Mouse (Mus musculus) ovary, postnatal 14 days (tissue): ENCODE data around the gene H2-Aa.
"Not testable (repeated sequence)": the region's sequence is repeated elsewhere in the genome, so short reads cannot be mapped to it uniquely, and the experiment has no call there.

Source experiments
- DNase-seq: peaks from one replicate; pipeline ENCODE4 v3.0.0; 2022; ENCODE audit warnings: low spot score

H2-Aa gene

DNA sequence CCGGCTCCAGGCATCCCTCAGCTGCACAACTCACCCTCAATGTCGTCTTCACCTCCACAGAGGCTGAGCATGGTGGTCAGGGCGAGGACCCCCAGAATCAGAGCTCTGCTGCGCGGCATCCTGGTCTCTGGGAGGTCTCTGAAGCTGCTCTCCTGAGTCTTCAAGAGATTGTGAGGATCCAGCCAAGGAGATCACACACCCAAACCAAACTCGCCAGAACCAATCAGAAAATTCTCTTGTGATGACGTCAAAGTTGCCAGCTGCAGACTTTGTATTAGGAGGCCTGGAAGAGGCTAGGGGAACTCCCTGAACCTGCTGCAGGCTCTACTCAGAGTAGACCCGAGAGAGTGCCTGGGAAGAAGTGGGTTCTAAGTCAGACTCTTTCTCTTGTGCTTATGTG, at the start of gene H2-Aa:
H2-Aa (minus strand) TSS at position 176 of the 400 bp plus-strand sequence.
- DNase-seq, result peak; percentile 87

DNA sequence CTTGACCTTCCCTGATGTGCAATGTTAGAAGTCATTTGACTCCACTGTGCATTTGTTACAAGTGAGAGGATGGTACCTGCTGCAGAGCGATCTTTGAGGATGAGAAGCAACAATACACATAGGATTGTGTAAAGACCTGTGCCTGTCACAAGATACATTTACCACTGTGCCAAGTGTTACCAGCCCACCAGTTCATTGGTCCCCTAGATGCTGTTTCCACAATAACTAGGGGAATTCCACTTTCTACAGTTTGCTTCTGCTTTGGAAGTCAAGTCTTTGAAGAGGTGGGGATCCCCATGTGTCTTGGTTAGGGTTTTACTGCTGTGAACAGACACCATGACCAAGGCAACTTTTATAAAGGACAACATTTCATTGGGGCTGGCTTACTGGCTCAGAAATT, 43.6 kb upstream of the H2-Aa start:
- DNase-seq, result no peak

- no peak for DNase-seq
These were observed 42.2 kb upstream of the H2-Aa start for GRCm38 (mm10) chr17:34329807-34330206.

DNA sequence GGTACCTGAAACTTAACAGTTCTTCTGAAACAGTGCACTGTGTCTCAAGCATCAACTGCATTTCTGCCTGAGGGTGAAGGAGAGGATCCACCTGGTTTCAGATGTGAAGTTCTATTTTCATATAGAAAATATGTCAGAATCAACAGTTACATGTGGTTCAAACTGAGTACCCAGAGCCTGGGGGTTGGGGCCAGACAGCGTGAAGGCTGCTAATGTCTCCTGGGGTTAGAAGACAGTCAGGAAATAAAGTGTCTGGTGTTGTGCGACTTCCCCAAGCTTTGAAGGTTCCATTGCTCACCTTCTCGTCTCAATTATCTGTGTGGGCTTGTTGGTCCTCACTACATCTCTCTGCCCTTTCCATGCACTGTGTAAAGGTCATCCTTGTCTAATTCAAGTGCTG, 38.8 kb upstream of the H2-Aa start:
- no peak for DNase-seq

- no peak for DNase-seq
These were observed 37.8 kb upstream of the H2-Aa start, which contains the start of gene H2-Eb2 for GRCm38 (mm10) chr17:34325436-34325835. Gene H2-Eb2 (plus strand): TSS chr17:34325665.

DNA sequence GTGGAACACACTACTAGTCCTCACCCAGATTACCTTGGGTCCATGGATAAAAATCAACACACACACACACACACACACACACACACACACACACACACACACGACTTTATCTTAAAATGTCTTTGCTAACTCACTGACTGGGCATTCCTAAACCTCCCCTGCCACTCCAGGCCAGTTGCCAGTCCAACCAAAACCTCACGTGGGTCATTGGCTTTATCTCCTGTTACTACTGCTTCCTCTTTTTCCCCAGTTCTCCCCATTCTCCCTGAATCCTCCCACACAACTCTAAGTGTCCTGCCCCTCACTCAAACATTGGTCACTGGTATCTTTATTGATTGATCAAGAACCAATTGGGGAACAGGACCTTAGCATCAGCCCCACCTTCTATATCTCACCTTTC, 29.7 kb upstream of the H2-Aa start:
- DNase-seq, result no peak

DNA sequence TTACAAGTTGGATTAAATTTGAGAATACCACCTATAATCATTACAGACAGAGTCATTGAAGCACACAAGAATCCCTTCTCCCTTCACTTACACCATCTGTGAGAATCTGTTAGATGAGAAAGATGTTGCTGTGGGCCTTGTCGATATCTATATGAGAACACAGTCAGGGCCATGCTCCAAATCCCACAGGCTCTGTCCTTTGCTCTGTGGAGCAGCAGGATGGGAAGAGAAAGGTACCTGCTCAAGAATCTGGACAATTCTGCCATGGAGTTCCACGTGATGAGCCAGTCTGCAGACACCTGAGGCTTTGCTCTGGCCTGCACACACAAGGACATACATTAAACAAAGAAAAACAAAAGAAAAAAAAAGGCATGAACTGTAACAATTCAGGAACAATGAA, 29.1 kb upstream of the H2-Aa start:
- no peak for DNase-seq

DNA sequence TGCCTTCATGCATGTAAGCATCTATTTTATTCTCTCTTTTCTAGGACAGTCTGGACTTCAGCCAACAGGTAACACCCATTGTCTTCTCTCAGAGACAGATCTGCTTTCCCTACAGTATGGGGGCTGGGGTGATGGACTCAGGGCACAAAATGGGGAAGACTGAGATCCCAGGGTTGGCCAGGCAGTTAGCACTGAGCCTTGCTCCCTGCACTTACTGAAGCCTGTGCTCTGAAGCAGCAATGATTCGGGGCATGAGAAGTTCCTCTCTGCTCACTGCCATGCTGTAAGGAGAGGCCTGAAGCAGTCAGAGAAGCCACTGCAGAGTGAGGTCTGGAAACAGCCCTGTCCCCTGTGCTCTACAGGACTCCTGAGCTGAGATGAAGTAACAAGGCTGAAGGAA, 27.9 kb upstream of the H2-Aa start:
- no peak for DNase-seq

GRCm38 (mm10) chr17:34314286-34314685, 26.7 kb upstream of the H2-Aa start:
- no peak for DNase-seq

DNA sequence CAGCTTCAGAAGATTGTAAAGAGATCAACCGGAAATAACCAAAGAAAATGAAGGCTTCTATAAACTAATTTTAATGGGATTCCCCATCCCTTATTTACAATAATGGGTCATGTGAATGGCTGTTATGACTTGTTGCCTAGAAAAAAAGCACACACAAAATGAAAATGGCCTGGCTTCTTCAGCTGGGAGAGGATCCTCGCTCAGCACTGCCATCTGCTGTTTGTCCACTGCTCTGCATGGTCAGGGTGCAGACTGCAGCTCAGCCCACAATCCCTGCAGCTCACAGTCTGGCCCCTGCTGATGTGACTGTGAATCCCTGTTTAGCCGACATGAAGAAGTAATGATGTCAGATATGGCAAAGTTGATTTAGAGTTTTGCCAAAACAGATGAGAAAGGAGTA, 25.8 kb upstream of the H2-Aa start:
- DNase-seq, result peak; percentile 74

DNA sequence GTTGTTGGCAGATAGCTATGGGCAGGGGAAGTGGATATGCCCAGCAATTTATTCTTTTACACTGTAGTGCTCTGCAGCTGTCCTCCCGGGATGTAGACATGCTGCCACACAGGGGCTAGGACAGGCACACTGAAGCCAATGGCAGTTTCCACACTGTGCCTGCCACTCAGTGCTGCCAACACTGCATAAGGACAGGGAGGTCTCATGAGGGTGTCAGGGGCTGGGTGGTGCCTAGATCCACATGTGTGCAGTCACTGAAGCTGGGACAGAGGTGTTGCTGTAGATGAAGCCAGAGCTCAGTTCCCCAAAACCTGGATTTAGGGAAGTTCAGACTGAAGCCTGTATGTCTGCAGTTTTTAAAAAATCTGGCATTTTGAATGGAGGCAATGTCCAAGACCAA, 24.6 kb upstream of the H2-Aa start:
- no peak for DNase-seq

- DNase-seq, result not testable (repeated sequence)
These were observed 22.9 kb upstream of the H2-Aa start for GRCm38 (mm10) chr17:34310526-34310925.

DNA sequence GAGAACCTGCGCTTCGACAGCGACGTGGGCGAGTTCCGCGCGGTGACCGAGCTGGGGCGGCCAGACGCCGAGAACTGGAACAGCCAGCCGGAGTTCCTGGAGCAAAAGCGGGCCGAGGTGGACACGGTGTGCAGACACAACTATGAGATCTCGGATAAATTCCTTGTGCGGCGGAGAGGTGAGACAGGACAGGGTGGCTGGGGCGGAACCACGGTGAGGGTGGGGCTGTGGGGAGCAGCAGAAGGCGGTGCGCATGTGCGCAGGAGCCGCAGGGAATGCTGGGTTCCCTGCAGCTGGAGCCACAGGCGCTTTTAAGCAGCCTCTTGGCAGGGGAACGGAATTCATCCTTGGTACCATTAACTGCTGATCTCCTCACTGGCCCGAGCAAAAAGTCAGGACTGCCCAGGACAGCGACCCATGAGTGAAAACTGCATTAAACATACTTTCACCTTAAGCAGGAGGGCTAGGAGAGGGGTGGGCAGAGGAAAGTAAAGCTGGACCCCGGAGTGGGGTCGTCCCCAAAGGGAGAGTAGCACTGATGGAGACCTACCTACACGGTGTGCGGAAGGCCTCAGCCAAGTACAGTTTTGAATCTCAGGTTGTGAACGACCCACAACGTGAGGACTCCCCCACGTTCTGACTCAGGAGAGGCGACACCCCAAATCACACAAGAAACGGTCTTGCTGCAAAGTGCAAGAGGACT, 22.2 kb upstream of the H2-Aa start:
- peak; percentile 44 for DNase-seq

DNA sequence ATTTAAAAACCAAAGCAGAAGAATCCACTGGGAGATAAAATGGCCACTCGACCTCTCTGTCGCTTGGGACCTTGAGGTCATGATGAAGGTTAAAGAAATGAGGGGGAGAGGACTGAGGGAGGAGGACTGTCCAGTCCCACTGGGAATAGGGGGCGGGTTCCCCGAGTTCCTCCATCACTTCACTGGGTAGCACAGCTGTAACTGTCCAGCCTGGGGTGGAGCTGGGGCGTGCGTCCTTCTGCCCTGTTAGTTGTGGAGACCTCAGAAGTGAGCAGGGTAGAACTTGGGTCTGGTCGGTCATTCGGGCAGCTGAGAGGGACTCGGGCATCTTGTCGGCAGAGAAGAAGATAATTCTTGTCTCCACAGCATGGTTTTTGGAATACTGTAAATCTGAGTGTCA, 21.6 kb upstream of the H2-Aa start:
- DNase-seq, result no peak

DNA sequence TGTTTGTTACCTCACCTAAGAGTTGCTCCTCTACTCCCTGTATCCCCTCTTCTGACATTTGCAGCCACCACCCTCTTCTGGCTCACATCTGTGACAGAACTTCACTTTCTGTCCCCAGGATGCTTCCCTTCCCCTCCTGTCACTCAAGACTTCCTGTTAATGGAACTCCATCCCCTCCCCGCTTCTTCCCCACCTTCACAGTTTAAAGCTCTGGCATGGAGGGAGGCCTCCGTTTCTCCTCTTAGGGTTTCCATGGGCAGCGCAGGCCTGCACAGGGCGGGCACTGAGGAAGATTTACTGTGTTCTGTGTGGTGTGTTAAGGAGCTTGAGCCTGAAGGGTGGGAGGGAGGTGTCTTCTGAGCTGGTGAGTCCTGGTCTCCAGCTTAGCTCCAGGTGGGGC, 20.5 kb upstream of the H2-Aa start:
- no peak for DNase-seq

- no peak for DNase-seq
These were observed 19.6 kb upstream of the H2-Aa start for GRCm38 (mm10) chr17:34307216-34307615.

- DNase-seq, result no peak
These were observed 18.8 kb upstream of the H2-Aa start for GRCm38 (mm10) chr17:34306407-34306806.

- peak; percentile 84 for DNase-seq
These were observed 17.9 kb upstream of the H2-Aa start, which contains the start of gene H2-Eb1 for GRCm38 (mm10) chr17:34305380-34306030. Gene H2-Eb1 (plus strand): TSS chr17:34305867.

DNA sequence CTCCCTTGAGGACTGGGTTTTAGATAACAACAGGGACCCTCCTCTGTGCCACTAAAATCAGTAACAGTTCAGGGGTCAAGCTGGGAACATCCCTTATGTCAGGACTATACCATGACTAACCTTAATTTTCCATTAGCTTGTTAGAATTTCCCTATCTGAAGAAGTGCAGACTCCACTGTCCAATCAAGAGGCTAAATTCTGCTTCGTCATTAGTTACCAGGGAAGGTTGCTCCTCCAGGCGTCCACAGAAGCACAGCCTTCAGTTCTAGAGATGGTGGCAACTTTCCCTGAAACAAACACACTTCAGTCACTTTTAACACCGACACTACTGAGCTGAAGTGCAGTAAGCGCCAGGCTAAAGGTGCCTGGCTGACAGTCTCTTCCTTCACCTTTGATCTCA, 17.1 kb upstream of the H2-Aa start:
- peak; percentile 73 for DNase-seq

- no peak for DNase-seq
These were observed 16.2 kb upstream of the H2-Aa start for GRCm38 (mm10) chr17:34303789-34304188.

DNA sequence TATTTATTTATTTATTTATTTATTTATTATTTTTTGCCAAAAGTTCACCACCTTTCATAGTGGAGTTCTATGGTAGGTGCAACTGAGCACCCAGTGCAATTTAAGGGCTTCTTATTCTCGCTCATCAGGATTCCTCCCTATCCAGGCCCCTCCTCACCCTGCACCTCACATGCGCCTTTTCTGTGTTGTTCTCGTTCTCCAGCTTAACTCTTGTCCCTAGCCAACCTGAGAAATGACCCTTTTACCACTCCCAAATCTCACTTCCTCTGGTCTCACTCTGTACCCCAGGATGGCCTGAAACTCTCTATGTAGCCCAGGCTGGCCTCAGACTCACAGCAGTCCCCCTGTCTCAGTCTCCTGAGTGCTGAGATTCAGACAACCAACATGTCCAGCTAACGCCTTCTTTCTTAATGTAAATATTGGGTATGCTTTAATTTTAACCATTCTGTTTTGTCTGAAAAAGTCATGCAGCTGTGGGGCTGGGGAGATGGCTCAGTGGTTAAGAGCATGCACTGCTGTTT, 14.1 kb upstream of the H2-Aa start:
- DNase-seq, result no peak

DNA sequence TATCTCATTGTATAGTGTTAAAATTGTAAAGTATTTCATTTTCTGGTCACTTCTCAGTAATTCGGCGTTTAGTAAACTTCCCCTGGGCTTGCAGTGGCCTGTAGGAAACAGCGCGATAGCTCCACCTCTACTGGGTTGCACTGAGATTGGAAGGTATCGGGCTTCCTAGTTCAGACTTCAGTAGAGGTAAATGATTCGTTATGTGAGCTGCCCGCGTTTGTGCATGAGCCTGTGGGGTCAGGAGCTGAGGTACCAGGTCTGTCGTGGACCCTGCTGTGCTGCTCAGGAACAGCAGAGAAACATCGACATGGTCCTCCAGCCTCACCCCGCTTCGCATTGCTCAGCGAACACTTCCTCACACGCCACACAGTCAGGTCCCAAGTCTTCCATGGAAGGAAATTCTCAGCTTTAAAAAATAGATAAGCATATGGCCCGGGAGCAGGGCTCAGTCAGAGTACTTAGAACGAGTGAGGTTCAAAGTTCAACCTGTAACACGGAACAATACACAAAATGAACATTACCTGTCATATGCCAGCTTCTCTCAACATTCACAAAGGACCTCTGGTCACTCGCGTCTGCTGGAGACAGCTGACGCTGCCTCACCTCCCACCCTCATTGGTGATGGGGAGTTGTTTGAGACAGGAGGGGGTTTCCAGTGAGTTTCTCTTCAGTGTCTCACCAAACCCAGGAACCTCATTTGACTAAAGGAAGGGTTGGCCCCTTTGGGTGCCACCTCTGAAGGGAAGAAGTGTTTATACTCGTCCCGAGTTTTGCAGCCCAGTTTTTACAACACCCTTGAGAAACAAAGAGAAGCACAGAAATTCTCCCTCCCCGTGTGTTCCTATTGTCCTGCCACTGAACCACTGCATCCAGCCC, 13.3 kb upstream of the H2-Aa start:
- no peak for DNase-seq

DNA sequence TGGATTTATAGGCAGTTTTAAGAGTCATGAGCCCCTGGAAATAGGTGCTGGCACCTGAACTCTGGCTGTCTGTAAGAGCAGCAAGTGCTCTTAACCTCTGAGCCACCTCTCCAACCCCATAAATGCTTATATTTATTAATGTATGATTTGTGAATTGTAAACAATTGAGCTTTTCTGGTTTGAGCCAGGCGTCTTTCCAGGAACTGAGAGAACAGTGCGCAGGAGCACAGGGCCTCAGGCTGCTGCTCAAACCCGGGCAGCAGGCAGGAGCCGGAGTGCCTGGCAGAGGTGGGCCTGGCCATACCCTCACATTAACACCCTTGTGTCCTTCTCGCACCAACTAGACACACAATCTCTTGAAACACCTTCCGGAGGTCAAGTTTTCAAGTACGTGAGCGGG, 12.4 kb upstream of the H2-Aa start:
- no peak for DNase-seq
